Mouse (Mus musculus) testis, adult 10 weeks (tissue): ENCODE data around the gene Olfr1316. TPM values are rescaled to one million over a fixed set of nuclear protein-coding genes. Genes with fewer than 3 reads are reported as not detected.

ENCODE experiments used
- polyA plus RNA-seq: library from polyadenylated mRNA; stranded (reverse); fragments of 350-450 nt; fragmentation: Illumina TruSeq; extraction: RNeasy Lipid Tissue Mini Kit (QIAGEN cat#74804); gene quantifications from one replicate; pipeline ENCODE4 v1.2.3, GENCODE M21; 2014; ENCODE audit warnings: low read depth, low replicate concordance

The Olfr1316 gene
- polyA plus RNA-seq: not detected

DNA sequence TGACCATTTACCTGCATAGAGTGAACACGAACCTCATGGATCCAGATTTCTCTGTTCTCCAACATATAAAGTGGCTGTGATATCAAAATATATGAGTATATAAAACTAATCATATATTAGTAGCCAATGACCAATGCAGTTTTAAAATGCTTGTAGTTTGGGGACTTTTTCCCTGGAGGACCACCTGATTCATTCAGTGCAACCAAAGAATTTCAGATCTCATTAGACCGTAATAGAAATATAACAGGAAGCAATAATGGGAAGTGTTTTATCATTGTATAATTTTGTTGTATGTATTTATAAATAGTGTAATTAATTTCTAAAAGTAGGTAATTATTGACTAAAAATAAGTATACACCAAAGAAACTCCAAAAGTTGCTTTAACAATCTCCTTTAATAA, at the start of gene Olfr1316:
Gene Olfr1316 (minus strand): TSS at position 101 of the 400 bp plus-strand sequence.

DNA sequence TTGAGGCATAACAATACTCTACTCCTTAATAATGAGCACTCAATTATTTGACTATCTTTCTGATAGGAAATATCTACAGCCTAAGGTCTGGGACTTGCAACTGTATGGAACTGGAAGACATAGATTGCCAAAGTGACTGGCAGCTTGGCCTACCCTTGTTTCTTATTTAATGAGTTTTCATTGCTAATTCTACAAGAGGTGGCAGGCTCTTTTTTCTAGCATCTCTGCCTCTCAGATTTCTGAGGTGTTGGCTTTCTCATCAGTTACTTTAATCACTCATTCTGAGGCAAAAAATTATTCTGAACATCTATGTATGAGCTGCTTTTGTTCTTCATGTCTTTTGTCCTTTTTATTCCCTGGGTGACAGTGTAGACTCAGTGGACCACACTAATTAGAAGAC, 19.1 kb upstream of the Olfr1316 start, which contains the start of gene Olfr1318:
Gene Olfr1318 (plus strand): TSS at position 301 of the 400 bp plus-strand sequence.

DNA sequence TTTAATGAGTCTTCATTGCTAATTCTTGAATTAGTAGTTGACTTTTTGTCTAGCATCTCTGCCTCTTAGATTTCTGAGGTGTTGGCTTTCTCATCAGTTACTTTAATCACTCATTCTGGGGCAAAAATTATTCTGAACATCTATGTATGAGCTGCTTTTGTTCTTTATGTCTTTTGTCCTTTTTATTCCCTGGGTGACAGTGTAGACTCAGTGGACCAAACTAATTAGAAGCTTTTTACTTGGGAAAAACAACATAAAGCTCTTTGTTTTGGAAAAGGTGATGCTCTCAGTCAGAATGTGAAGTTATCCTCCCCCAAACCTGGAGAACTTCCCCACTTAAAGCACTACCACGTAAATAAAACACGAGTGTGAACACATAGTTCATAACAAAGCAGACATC, 5.3 kb upstream of the Olfr1316 start, which contains the start of gene Olfr1317:
Gene Olfr1317 (plus strand): TSS at position 301 of the 400 bp plus-strand sequence.

DNA sequence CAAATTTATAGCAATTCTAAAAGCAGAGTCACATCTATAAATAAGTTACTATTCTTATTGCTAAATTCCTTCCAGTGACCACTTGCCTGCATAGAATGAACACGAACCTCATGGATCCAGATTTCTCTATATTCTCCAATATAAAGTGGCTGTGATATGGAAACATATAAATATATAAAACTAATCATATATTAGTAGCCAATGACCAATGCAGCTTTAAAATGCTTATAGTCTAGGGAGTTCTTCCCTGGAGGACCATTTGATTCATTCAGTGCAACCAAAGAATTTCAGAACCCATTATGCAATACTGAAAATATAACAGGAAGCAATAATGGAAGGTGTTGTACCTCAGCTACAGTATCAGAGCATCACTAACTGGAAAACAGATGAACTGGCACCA, 19.4 kb downstream of the Olfr1316 start, which contains the start of gene Olfr1315-ps1:
Gene Olfr1315-ps1 (minus strand): TSS at position 101 of the 400 bp plus-strand sequence.

DNA sequence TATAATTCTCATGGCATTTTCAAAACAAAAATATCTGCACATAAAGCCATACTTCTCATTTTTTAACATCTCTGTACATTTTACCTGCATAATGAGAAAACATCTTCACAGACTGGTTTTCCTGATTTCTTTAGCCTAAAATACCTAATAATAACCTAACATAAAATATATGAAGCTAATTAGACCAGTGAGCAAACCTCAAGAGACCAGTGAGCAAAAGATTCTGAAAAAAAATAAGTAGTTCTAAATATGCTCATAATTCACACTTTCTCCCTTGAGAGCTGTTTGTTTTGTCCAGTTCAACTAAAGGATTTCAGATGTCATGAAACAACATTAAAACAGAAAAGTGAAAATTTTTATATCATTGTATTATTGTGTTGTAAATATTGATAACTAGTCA, 38.1 kb downstream of the Olfr1316 start, which contains the start of gene Olfr1314:
Gene Olfr1314 (minus strand): TSS at position 101 of the 400 bp plus-strand sequence.

DNA sequence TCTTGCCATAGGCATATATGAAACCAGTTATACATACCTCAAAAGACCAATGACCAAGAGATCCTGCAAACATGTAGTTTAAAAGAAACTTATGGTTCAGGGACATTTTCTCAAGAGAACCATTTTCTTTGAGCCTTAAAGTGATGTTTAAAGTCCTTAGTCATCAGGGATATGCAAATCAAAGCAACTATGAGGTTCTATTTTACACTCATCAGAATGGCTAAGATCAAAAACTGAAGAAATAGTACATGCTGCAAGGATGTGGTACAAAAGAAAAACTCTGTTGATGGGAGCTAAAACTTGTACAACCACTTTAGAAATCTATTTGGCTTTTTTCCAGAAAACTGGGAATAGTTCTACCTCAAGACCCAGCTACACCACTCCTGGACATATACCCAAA, 57.0 kb downstream of the Olfr1316 start, which contains the start of gene Olfr1313:
Gene Olfr1313 (minus strand): TSS at position 101 of the 400 bp plus-strand sequence.

Other genes starting within 250 kb of the Olfr1316 start
- not detected for gene Olfr1306, start 218.7 kb downstream of the Olfr1316 start, polyA plus RNA-seq
- not detected for gene Olfr1307, start 185.5 kb downstream of the Olfr1316 start, polyA plus RNA-seq
- not detected for gene Olfr1308, start 170.0 kb downstream of the Olfr1316 start, polyA plus RNA-seq
- gene Olfr1309, start 144.7 kb downstream of the Olfr1316 start, polyA plus RNA-seq: not detected
- gene Olfr1310, start 122.3 kb downstream of the Olfr1316 start, polyA plus RNA-seq: not detected
- not detected for gene Olfr1311, start 110.6 kb downstream of the Olfr1316 start, polyA plus RNA-seq
- not detected for gene Olfr1312, start 84.7 kb downstream of the Olfr1316 start, polyA plus RNA-seq
- gene Olfr1313, start 57.1 kb downstream of the Olfr1316 start, polyA plus RNA-seq: not detected
- not detected for gene Olfr1314, start 38.2 kb downstream of the Olfr1316 start, polyA plus RNA-seq
- not detected for gene Olfr1315-ps1, start 19.5 kb downstream of the Olfr1316 start, polyA plus RNA-seq
- gene Olfr1317, start 5.4 kb upstream of the Olfr1316 start, polyA plus RNA-seq: not detected
- not detected for gene Olfr1318, start 19.2 kb upstream of the Olfr1316 start, polyA plus RNA-seq
- 1.7 TPM for gene Lpcat4, start 104.5 kb upstream of the Olfr1316 start, polyA plus RNA-seq
- 21.3 TPM for gene Nutm1, start 124.3 kb upstream of the Olfr1316 start, polyA plus RNA-seq
- gene Nop10, start 126.9 kb upstream of the Olfr1316 start, polyA plus RNA-seq: 45.7 TPM
- gene Slc12a6, start 130.8 kb upstream of the Olfr1316 start, polyA plus RNA-seq: 46.9 TPM
- gene Gm21985, start 131.3 kb upstream of the Olfr1316 start, polyA plus RNA-seq: not detected
- gene Emc4, start 233.1 kb upstream of the Olfr1316 start, polyA plus RNA-seq: 83.6 TPM
- 16.3 TPM for gene Katnbl1, start 244.2 kb upstream of the Olfr1316 start, polyA plus RNA-seq